15 mouse cellular contexts compared by ENCODE assay signal in the genomic region with DNA sequence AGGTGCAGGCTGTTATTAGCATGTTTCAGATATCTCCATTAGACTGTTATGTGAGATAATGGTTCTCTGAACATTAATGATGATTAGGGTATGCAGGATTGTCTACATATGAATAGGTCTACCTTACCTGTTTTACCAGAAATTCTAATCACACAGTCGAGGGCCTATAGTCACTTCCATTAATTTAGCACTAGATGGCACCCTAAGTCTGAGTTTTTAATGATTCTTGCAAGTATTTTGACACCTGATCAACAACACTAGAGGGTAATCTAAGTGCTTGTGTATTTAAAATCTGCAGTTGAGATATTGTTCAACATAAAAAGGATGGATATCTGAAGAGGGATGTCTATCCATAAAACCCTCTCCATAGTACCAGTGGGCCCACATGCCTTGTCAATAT.
DNase-seq lines count a peak whose midpoint lies in the region; ATAC-seq and TF ChIP-seq lines count a peak whose summit lies in the region.
"Had no signal": no experiment of that assay in that cellular context is flagged by ENCODE, and none has a peak within 500 bp of the region (broad histone marks: within the 10 kb centered on the region; RNA-seq: fewer than 3 reads in every experiment).

No protein-coding gene starts in this region.

- H3K27me3 ChIP-seq in heart, adult 2 months (ENCODE audit: control insufficient read depth, insufficient read depth, low read length): no peaks in the 10 kb centered on the region
- H3K27me3 ChIP-seq in liver, postnatal 0 days (ENCODE audit: insufficient read depth, low read length): no peaks in the 10 kb centered on the region
- H3K27me3 ChIP-seq: embryonic facial prominence, embryonic 15.5 days had no signal

- TF ChIP-seq CTCF in heart, adult 2 months (IDR thresholded peaks at IDR 0.05): peak; percentile 37
- 0 out of 2 replicates have a peak, but pooled peaks have one; percentile 17 for TF ChIP-seq CTCF in liver, postnatal 0 days (IDR thresholded peaks at IDR 0.05; ENCODE audit: low read depth)

- H3K27ac ChIP-seq in heart, adult 2 months: no peak overlapping the region
- no peak overlapping the region for H3K27ac ChIP-seq in liver, postnatal 0 days (ENCODE audit: low read depth)
- H3K27ac ChIP-seq: embryonic facial prominence, embryonic 15.5 days had no signal

- TF ChIP-seq POLR2A in heart, adult 2 months (IDR thresholded peaks at IDR 0.05; ENCODE audit: insufficient read depth, low read depth, low read length): no peak

- no peak overlapping the region for H3K4me2 ChIP-seq in liver, postnatal 0 days (ENCODE audit: low read depth, low read length)
- H3K4me2 ChIP-seq: embryonic facial prominence, embryonic 15.5 days had no signal

- no peak for ATAC-seq in liver, postnatal 0 days
- no peak for ATAC-seq in inflammation-experienced regulatory T-cells, adult 6 months
- ATAC-seq: activated CD4-positive, CD25-positive, alpha-beta regulatory T cell, adult 4 months had no signal

- no peak overlapping the region for H3K9ac ChIP-seq in heart, adult 2 months (ENCODE audit: low read depth, low read length)
- no peak overlapping the region for H3K9ac ChIP-seq in liver, postnatal 0 days (replicated peaks)
- H3K9ac ChIP-seq: embryonic facial prominence, embryonic 15.5 days had no signal

- H3K4me3 ChIP-seq in heart, adult 2 months: no peak overlapping the region
- H3K4me3 ChIP-seq in liver, postnatal 0 days (ENCODE audit: low read depth, low read length): no peak overlapping the region
- H3K4me3 ChIP-seq: embryonic facial prominence, embryonic 15.5 days had no signal

- 3% methylated on average over 1 of the region's 1 CpGs for WGBS in heart, adult 2 months
- WGBS in liver, postnatal 0 days (ENCODE audit: insufficient replicate concordance): 14% methylated on average over 1 of the region's 1 CpGs

- intact Hi-C loops in heart, adult 2 months (cut with DNase I): no loop called here
- intact Hi-C loops in heart, postnatal 25 days (cut with DNase I): no loop called here

- TF ChIP-seq EP300 in heart, adult 2 months (IDR thresholded peaks at IDR 0.05; ENCODE audit: insufficient read depth, low read depth, low read length): no peak
- no peak for TF ChIP-seq EP300 in liver, postnatal 0 days (IDR thresholded peaks at IDR 0.05; ENCODE audit: low read depth)

- no peaks in the 10 kb centered on the region for H3K36me3 ChIP-seq in heart, adult 2 months (ENCODE audit: control insufficient read depth, insufficient read depth, low read length)
- no peaks in the 10 kb centered on the region for H3K36me3 ChIP-seq in liver, postnatal 0 days (replicated peaks; ENCODE audit: insufficient read depth, low read length)
- H3K36me3 ChIP-seq: embryonic facial prominence, embryonic 15.5 days had no signal

- no peaks in the 10 kb centered on the region for H3K79me2 ChIP-seq in heart, adult 2 months (replicated peaks; ENCODE audit: control insufficient read depth, insufficient read depth, low read length)

- no peaks in the 10 kb centered on the region for H3K9me3 ChIP-seq in liver, postnatal 0 days (ENCODE audit: low read length)
- H3K9me3 ChIP-seq: embryonic facial prominence, embryonic 15.5 days had no signal

- H3K4me1 ChIP-seq in heart, adult 2 months (ENCODE audit: control insufficient read depth, insufficient read depth, low read length): no peaks in the 10 kb centered on the region
- H3K4me1 ChIP-seq in liver, postnatal 0 days (ENCODE audit: insufficient read depth): no peaks in the 10 kb centered on the region
- H3K4me1 ChIP-seq: embryonic facial prominence, embryonic 15.5 days had no signal

- DNase-seq in heart, adult 2 months: no peak
- DNase-seq in heart, postnatal 25 days (ENCODE audit: low spot score): no peak
- DNase-seq in liver, postnatal 0 days: no peak
- DNase-seq in liver: no peak
- peak; percentile 30 for DNase-seq in Muller cell, postnatal 12 days (ENCODE audit: inconsistent ontology term)
- DNase-seq in mesoderm, embryonic 11.5 days (ENCODE audit: low read depth, low spot score): peak; percentile 3
- no peak for DNase-seq in layer of hippocampus, postnatal 14 days (ENCODE audit: low spot score in 2 of 2)
- DNase-seq: cerebellum, adult 9-11 months; heart, postnatal 10 days; kidney, adult 2 months; left cerebral cortex, postnatal 4 days; right cerebral cortex, postnatal 25 days had no signal

Comparison
In these comparisons a context has a peak if more than half of its experiments do, and no peak if none do; other contexts are left out.
1. DNase-seq: peak in Muller cell, postnatal 12 days (single experiment) and mesoderm, embryonic 11.5 days (single experiment); none in heart, adult 2 months (0 of 2), heart, postnatal 25 days (single experiment), liver, postnatal 0 days (single experiment), liver (single experiment) and layer of hippocampus, postnatal 14 days (0 of 2).